Mouse (Mus musculus) activated CD4-positive, CD25-positive, alpha-beta regulatory T cell, adult 4 months (primary cell): ENCODE data around the gene Slco1a6. TPM values are rescaled to one million over a fixed set of nuclear protein-coding genes. Genes with fewer than 3 reads are reported as not detected.
"Not testable (repeated sequence)": the region's sequence is repeated elsewhere in the genome, so short reads cannot be mapped to it uniquely, and the experiment has no call there.

ENCODE experiments used
- ATAC-seq: one replicate; pipeline ENCODE4 v1.8.0; 2017
- polyA plus RNA-seq, 2 experiments: library from polyadenylated mRNA; unstranded; fragments of 100-300 nt; shearing (Covaris generic); gene quantifications; one replicate each; pipeline ENCODE4 v1.2.1; 2017

The Slco1a6 gene
- polyA plus RNA-seq = 1 to 10 TPM in 1 of 2 experiments, not detected in 1; 1.0 TPM

GRCm38 (mm10) chr6:142208421-142208820 lies at the start of gene Slco1a6:
TSS of gene Slco1a6 (minus strand) at chr6:142208521.
- ATAC-seq = no peak

- ATAC-seq = not testable (repeated sequence)
These were observed 42.5 kb upstream of the Slco1a6 start for GRCm38 (mm10) chr6:142250738-142251307.

- ATAC-seq = no peak
These were observed 36.7 kb upstream of the Slco1a6 start for GRCm38 (mm10) chr6:142245065-142245464.

GRCm38 (mm10) chr6:142239468-142239867 lies 31.1 kb upstream of the Slco1a6 start:
- ATAC-seq = no peak

GRCm38 (mm10) chr6:142220138-142220537 lies 11.8 kb upstream of the Slco1a6 start:
- no peak for ATAC-seq

- no peak for ATAC-seq
These were observed 3.5 kb upstream of the Slco1a6 start for GRCm38 (mm10) chr6:142211821-142212220.

- no peak for ATAC-seq
These were observed 1.4 kb upstream of the Slco1a6 start for GRCm38 (mm10) chr6:142209749-142210148.

GRCm38 (mm10) chr6:142200524-142200923 lies 7.8 kb downstream of the Slco1a6 start:
- ATAC-seq = no peak

GRCm38 (mm10) chr6:142194245-142194644 lies 14.1 kb downstream of the Slco1a6 start:
- no peak for ATAC-seq

- ATAC-seq = no peak
These were observed 16.4 kb downstream of the Slco1a6 start for GRCm38 (mm10) chr6:142191962-142192361.

GRCm38 (mm10) chr6:142187426-142187825 lies 20.9 kb downstream of the Slco1a6 start:
- ATAC-seq = no peak

- ATAC-seq = no peak
These were observed 22.4 kb downstream of the Slco1a6 start for GRCm38 (mm10) chr6:142185868-142186415.

GRCm38 (mm10) chr6:142163406-142163805 lies 44.9 kb downstream of the Slco1a6 start:
- ATAC-seq = no peak

- ATAC-seq = no peak
These were observed 47.1 kb downstream of the Slco1a6 start for GRCm38 (mm10) chr6:142161171-142161570.

- ATAC-seq = not testable (repeated sequence)
These were observed 54.2 kb downstream of the Slco1a6 start for GRCm38 (mm10) chr6:142154081-142154480.

- no peak for ATAC-seq
These were observed 60.0 kb downstream of the Slco1a6 start for GRCm38 (mm10) chr6:142148371-142148770.

- ATAC-seq = no peak
These were observed 96.5 kb downstream of the Slco1a6 start for GRCm38 (mm10) chr6:142111667-142112305.

- ATAC-seq = no peak
These were observed 117.2 kb downstream of the Slco1a6 start for GRCm38 (mm10) chr6:142091126-142091525.

GRCm38 (mm10) chr6:142058281-142058680 lies 150.0 kb downstream of the Slco1a6 start:
- ATAC-seq = not testable (repeated sequence)

- no peak for ATAC-seq
These were observed 160.6 kb downstream of the Slco1a6 start for GRCm38 (mm10) chr6:142047689-142048088.

GRCm38 (mm10) chr6:142045746-142046145 lies 162.6 kb downstream of the Slco1a6 start:
- ATAC-seq = no peak

GRCm38 (mm10) chr6:142041896-142042295 lies 166.4 kb downstream of the Slco1a6 start:
- ATAC-seq = no peak

- ATAC-seq = peak; percentile 6
These were observed 167.8 kb downstream of the Slco1a6 start for GRCm38 (mm10) chr6:142040306-142041175.
